Mouse (Mus musculus) monocyte, adult 5-6 weeks (primary cell): ENCODE measurements around the gene Narfl. TPM values are rescaled to one million over a fixed set of nuclear protein-coding genes. Genes with fewer than 3 reads are reported as not detected.
A peak's percentile ranks its signal among the peaks of the same experiment; 100 is the strongest.

ENCODE experiments used
- ATAC-seq: fragments of 153-309, 156-312 bp; replicated peaks from 2 replicates; pipeline ENCODE4 v1.8.0; 2017; ENCODE audit warnings: mild to moderate bottlenecking; ENCODE audit not compliant: low TSS enrichment, insufficient number of reproducible peaks, severe bottlenecking, poor library complexity, low FRiP score
- total RNA-seq: library from RNA; stranded (forward); fragments of 200-1000, 200-491, 200-594 nt; gene quantifications from 3 replicates; pipeline ENCODE4 v1.2.3, GENCODE M21; 2017

The Narfl gene
- total RNA-seq, 1 experiment from 2014 or later, result 22.3 TPM

GRCm38 (mm10) chr17:25825984-25826570 lies 52.5 kb downstream of the Narfl start:
- ATAC-seq, result no peak

GRCm38 (mm10) chr17:25827011-25827410 lies 53.4 kb downstream of the Narfl start:
- ATAC-seq, result no peak

- no peak for ATAC-seq
These were observed 54.1 kb downstream of the Narfl start for GRCm38 (mm10) chr17:25827546-25828222.

DNA sequence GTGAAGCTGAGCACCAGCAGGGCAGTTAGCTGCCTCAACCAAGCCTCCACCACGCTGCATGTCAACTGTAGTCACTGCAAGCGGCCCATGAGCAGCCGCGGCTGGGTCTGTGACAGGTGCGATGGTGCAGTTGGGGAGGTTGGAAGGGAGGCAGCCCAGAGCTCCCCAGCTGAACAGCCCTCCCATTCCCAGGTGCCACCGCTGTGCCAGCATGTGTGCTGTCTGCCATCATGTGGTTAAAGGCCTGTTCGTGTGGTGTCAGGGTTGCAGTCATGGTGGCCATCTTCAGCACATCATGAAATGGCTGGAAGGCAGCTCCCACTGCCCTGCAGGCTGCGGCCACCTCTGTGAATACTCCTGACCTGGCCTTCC lies 54.6 kb downstream of the Narfl start:
- ATAC-seq, result no peak

DNA sequence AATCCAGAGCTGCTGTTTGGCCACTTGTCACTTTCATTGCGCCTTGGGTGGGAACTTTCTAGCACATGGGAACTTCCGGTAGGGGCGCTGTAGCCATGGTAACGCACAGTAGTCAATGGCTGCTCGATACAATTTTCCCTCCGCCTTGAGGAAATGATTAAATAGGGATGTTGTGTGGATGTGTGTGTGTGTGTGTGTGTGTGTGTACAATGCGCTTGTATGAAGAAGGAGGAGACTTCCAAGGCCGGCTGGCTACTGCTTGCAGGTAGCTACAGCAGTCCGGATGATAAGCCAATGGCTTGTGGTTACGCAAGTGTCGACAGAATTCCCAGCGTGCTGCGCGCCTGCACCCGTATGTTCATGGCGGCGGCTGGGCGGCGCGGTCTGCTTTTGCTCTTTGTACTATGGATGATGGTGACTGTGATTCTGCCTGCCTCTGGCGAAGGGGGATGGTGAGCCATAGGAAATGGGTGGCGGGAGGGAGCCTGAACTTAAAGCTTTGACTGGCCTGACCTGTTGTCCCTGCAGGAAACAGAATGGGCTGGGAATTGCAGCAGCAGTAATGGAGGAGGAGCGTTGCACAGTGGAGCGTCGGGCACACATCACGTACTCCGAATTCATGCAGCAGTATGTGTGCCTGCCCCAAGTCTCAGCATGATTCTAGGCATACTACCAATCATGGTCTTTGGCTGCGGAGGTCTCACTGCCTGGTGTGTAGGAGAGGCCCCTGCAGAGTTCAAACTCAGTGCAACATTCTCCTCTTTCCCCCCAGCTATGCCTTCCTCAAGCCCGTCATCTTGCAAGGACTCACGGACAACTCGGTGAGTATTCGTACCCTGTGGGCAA lies 55.4 kb downstream of the Narfl start, which contains the start of gene Jmjd8:
TSS of gene Jmjd8 (plus strand) at position 156 of the 846 bp plus-strand sequence.
- ATAC-seq, result peak; percentile 33

DNA sequence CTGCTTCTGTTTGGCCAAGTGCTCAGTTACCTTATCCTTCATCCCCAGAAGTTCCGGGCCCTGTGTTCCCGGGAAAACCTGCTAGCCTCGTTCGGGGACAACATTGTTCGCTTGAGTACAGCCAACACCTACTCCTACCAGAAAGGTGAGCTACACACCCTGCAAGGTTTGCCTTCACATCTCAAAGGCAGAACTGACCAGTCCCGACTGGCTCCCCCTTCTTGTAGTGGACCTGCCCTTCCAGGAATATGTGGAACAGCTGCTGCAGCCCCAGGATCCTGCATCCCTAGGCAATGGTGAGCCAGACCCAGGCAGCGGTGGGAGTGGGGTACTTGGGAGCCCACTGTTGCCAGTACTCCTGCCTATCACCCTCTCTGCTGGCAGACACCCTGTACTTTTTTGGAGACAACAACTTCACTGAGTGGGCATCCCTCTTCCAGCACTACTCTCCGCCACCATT lies 56.0 kb downstream of the Narfl start:
- ATAC-seq, result no peak

- no peak for ATAC-seq
These were observed 56.7 kb downstream of the Narfl start for GRCm38 (mm10) chr17:25830200-25830753.

GRCm38 (mm10) chr17:25830806-25831431 lies 57.3 kb downstream of the Narfl start:
- no peak for ATAC-seq

GRCm38 (mm10) chr17:25831451-25832281 lies 58.1 kb downstream of the Narfl start:
- no peak for ATAC-seq

DNA sequence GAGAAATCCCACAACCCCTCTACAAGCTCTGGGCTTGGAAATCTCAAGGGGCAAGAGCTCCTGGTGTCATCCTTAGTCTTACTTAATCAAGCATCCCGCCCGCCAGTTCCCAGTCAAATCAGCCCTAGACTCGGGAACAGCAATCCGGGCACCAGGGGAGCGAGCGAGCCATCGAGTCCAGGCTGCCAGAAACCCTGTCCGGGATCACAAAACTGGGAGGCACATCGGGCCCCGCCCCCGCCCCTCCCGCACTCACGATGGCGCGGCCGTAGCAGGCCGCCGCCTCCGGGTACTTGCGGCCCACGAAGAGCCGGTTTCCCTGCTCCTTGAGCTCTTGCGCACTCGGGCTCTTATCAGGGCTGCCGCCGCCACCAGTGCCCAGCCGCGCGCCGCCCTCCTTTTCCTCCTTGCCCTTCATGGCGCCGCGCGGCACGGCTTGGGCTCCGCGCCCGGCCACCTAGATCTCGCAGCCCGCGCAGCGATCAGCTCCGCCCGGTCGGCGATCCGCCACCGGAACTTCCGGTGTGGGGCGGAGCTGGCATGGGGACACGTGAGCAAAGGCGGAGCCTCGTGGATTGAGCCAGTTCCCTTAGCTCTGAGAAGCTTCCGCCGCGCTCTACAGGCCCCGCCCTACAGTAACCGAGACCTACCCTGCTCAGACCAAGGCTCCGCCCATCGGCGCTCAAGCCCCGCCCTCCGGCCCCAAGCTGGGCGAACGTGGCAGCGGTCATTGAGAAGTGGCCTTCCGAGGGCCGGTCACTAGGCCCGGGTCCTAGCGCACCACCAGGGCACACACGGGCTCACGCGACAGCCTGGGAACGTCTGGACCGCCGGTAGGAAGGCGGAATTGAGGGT lies 59.1 kb downstream of the Narfl start:
- ATAC-seq, result peak; percentile 81

Other genes starting within 250 kb of the Narfl start
- gene Sox8, start 203.1 kb upstream of the Narfl start, total RNA-seq, result 1.2 TPM in 1 of 3 replicates, not detected in the others
- gene Lmf1, start 194.7 kb upstream of the Narfl start, total RNA-seq, result 10.4 to 17.8 TPM (median 11.8 TPM) in 3 replicates
- gene Gng13, start 56.6 kb upstream of the Narfl start, total RNA-seq, result not detected in 3 replicates
- gene Chtf18, start 46.4 kb upstream of the Narfl start, total RNA-seq, result 1.1 to 5.0 TPM (median 3.0 TPM) in 3 replicates
- 0.95 to 2.5 TPM in 2 of 3 replicates, not detected in the other for gene Rpusd1, start 46.1 kb upstream of the Narfl start, total RNA-seq
- not detected in 3 replicates for gene Mslnl, start 37.7 kb upstream of the Narfl start, total RNA-seq
- gene Msln, start 19.4 kb upstream of the Narfl start, total RNA-seq, result not detected in 3 replicates
- 16.0 to 49.1 TPM (median 25.3 TPM) in 3 replicates for gene Haghl, start 11.9 kb downstream of the Narfl start, total RNA-seq
- gene Ccdc78, start 12.8 kb downstream of the Narfl start, total RNA-seq, result not detected in 3 replicates
- gene Fam173a, start 19.1 kb downstream of the Narfl start, total RNA-seq, result 30.7 to 53.7 TPM (median 38.7 TPM) in 3 replicates
- not detected in 3 replicates for gene AC134908.4, start 21.9 kb downstream of the Narfl start, total RNA-seq
- gene Metrn, start 23.4 kb downstream of the Narfl start, total RNA-seq, result 5.1 to 6.4 TPM (median 6.1 TPM) in 3 replicates
- gene Fbxl16, start 35.3 kb downstream of the Narfl start, total RNA-seq, result not detected in 3 replicates
- gene Wdr24, start 49.9 kb downstream of the Narfl start, total RNA-seq, result 10.7 to 16.6 TPM (median 15.6 TPM) in 3 replicates
- 7.9 to 20.3 TPM (median 11.0 TPM) in 3 replicates for gene Jmjd8, start 55.1 kb downstream of the Narfl start, total RNA-seq
- 74.5 to 81.4 TPM (median 75.3 TPM) in 3 replicates for gene Stub1, start 59.6 kb downstream of the Narfl start, total RNA-seq
- 1.8 TPM in 1 of 3 replicates, not detected in the others for gene Rhbdl1, start 63.5 kb downstream of the Narfl start, total RNA-seq
- 0.43 to 2.9 TPM (median 2.1 TPM) in 3 replicates for gene Gm20683, start 68.0 kb downstream of the Narfl start, total RNA-seq
- gene Rhot2, start 71.1 kb downstream of the Narfl start, total RNA-seq, result 17.6 to 38.7 TPM (median 34.3 TPM) in 3 replicates
- gene Wdr90, start 87.7 kb downstream of the Narfl start, total RNA-seq, result 2.9 to 7.7 TPM (median 3.4 TPM) in 3 replicates
- gene Mcrip2, start 95.0 kb downstream of the Narfl start, total RNA-seq, result 1.1 to 5.7 TPM (median 1.6 TPM) in 3 replicates
- gene Mettl26, start 101.3 kb downstream of the Narfl start, total RNA-seq, result 1.3 to 10.0 TPM (median 7.0 TPM) in 3 replicates
- gene Wfikkn1, start 107.1 kb downstream of the Narfl start, total RNA-seq, result 1.0 to 2.1 TPM (median 1.4 TPM) in 3 replicates
- 3.5 to 7.1 TPM (median 3.8 TPM) in 3 replicates for gene Rab40c, start 146.0 kb downstream of the Narfl start, total RNA-seq
- 13.5 to 34.1 TPM (median 18.4 TPM) in 3 replicates for gene Pigq, start 171.2 kb downstream of the Narfl start, total RNA-seq
- not detected in 3 replicates for gene Nhlrc4, start 171.2 kb downstream of the Narfl start, total RNA-seq
- not detected in 3 replicates for gene A930017K11Rik, start 178.8 kb downstream of the Narfl start, total RNA-seq
- gene Capn15, start 212.0 kb downstream of the Narfl start, total RNA-seq, result 2.3 to 6.6 TPM (median 6.1 TPM) in 3 replicates